Mouse (Mus musculus) CH12.LX (cell line): ENCODE measurements at regions not wholly inside any gene's neighbourhood (a gene's known extent, or its start where the extent isn't known, plus 50 kb on each side); places are given as distances from the start of the nearest gene placed in this dataset.
A peak's percentile ranks its signal among the peaks of the same experiment; 100 is the strongest.

ENCODE experiments used
- DNase-seq: peaks from one replicate; pipeline ENCODE4 v3.0.0-alpha.2; 2013; ENCODE audit errors: extremely low read depth
- H3K27ac ChIP-seq: 2 replicates; pipeline ENCODE4 v1.5.1; 2012; ENCODE audit warnings: low read depth, mild to moderate bottlenecking, control low read depth, moderate library complexity; ENCODE audit not compliant: insufficient read depth
- H3K27me3 ChIP-seq: replicated peaks from 2 replicates; pipeline ENCODE3; 2012; ENCODE audit warnings: inconsistent platforms
- H3K36me3 ChIP-seq, 2 experiments: replicated peaks in 1 of 2; 2 replicates each; pipeline versions ENCODE3 to v1.6.1; 2012; ENCODE audit warnings: inconsistent platforms in 1 of 2, low read length in 1 of 2, mild to moderate bottlenecking in 1 of 2, mixed read lengths in 1 of 2, moderate library complexity in 1 of 2; ENCODE audit not compliant: control insufficient read depth in 1 of 2, insufficient read depth in 1 of 2
- H3K4me1 ChIP-seq, 2 experiments: 2 replicates each; pipeline ENCODE4 v1.6.1; 2012; ENCODE audit warnings: inconsistent platforms in 1 of 2, moderate library complexity in 1 of 2; ENCODE audit not compliant: insufficient read depth in 2 of 2, control insufficient read depth in 1 of 2
- H3K4me2 ChIP-seq: 2 replicates; pipeline ENCODE4 v1.6.1; 2012; ENCODE audit warnings: low read depth, mild to moderate bottlenecking, control low read depth; ENCODE audit not compliant: poor library complexity, insufficient read depth, severe bottlenecking
- H3K4me3 ChIP-seq, 3 experiments: fragments of 150-350 bp in 1 of 3; sonication (generic) in 1 of 3; replicated peaks in 1 of 3; 2 replicates each; pipeline versions ENCODE3 to v1.5.1; 2011 to 2012; ENCODE audit warnings: low read depth in 2 of 3, low read length in 2 of 3, mild to moderate bottlenecking in 2 of 3, moderate library complexity in 2 of 3, control low read depth in 1 of 3, improper control_type of control experiment in 1 of 3, inconsistent platforms in 1 of 3, mixed read lengths in 1 of 3; ENCODE audit not compliant: poor library complexity in 1 of 3
- H3K79me2 ChIP-seq: replicated peaks from 2 replicates; pipeline ENCODE4 v1.6.1; 2012; ENCODE audit warnings: mild to moderate bottlenecking, moderate library complexity; ENCODE audit not compliant: control insufficient read depth, poor library complexity, insufficient read depth, severe bottlenecking; ENCODE audit errors: extremely low read depth
- H3K9ac ChIP-seq: 2 replicates; pipeline ENCODE4 v1.6.1; 2012; ENCODE audit warnings: low read depth, mild to moderate bottlenecking, control low read depth, moderate library complexity; ENCODE audit not compliant: insufficient read depth
- H3K9me3 ChIP-seq: replicated peaks from 2 replicates; pipeline ENCODE3; 2012; ENCODE audit warnings: low read length, inconsistent platforms, mixed read lengths
- CHD1 ChIP-seq: IDR thresholded peaks from 2 replicates; pipeline ENCODE4 v1.6.1; 2012; ENCODE audit warnings: low read depth, low read length, improper control_type of control experiment, inconsistent platforms
- CHD2 ChIP-seq: IDR thresholded peaks from 2 replicates; pipeline ENCODE4 v1.6.1; 2011; ENCODE audit warnings: low read length, improper control_type of control experiment
- CTCF ChIP-seq, 2 experiments: IDR thresholded peaks in 1 of 2; conservative IDR thresholded peaks in 1 of 2; 2 replicates each; pipeline ENCODE4 v1.5.1; 2011 to 2012; ENCODE audit warnings: low read depth in 2 of 2, low read length in 2 of 2, improper control_type of control experiment in 1 of 2, inconsistent platforms in 1 of 2, mild to moderate bottlenecking in 1 of 2, moderate library complexity in 1 of 2
- E2F4 ChIP-seq: IDR thresholded peaks from 2 replicates; pipeline ENCODE4 v1.6.1; 2011; ENCODE audit warnings: low read depth, low read length, improper control_type of control experiment; ENCODE audit not compliant: insufficient replicate concordance
- EP300 ChIP-seq: IDR thresholded peaks from 2 replicates; pipeline ENCODE4 v1.6.1; 2011; ENCODE audit warnings: low read length, improper control_type of control experiment
- ETS1 ChIP-seq: conservative IDR thresholded peaks from 2 replicates; pipeline ENCODE4 v1.6.1; 2012; ENCODE audit warnings: low read depth, mild to moderate bottlenecking, inconsistent platforms, low read length, improper control_type of control experiment, moderate library complexity
- HCFC1 ChIP-seq: IDR thresholded peaks from 2 replicates; pipeline ENCODE4 v1.6.1; 2012; ENCODE audit warnings: low read depth, mild to moderate bottlenecking, inconsistent platforms, low read length, improper control_type of control experiment
- IRF4 ChIP-seq: IDR thresholded peaks from 2 replicates; pipeline ENCODE4 v1.6.1; 2014; ENCODE audit warnings: low read depth, mild to moderate bottlenecking, inconsistent platforms, low read length, improper control_type of control experiment
- JUND ChIP-seq: conservative IDR thresholded peaks from 2 replicates; pipeline ENCODE4 v1.6.1; 2011; ENCODE audit warnings: low read depth, low read length, improper control_type of control experiment
- KAT2A ChIP-seq: IDR thresholded peaks from 2 replicates; pipeline ENCODE4 v1.6.1; 2012; ENCODE audit warnings: low read length, improper control_type of control experiment, inconsistent platforms; ENCODE audit not compliant: insufficient replicate concordance
- MAX ChIP-seq: IDR thresholded peaks from 2 replicates; pipeline ENCODE4 v1.6.1; 2011; ENCODE audit warnings: low read length, improper control_type of control experiment
- MEF2A ChIP-seq: IDR thresholded peaks from 2 replicates; pipeline ENCODE4 v1.6.1; 2014; ENCODE audit warnings: low read depth, mild to moderate bottlenecking, inconsistent platforms, low read length, improper control_type of control experiment, borderline replicate concordance
- MXI1 ChIP-seq: IDR thresholded peaks from 2 replicates; pipeline ENCODE4 v1.6.1; 2011; ENCODE audit warnings: mild to moderate bottlenecking, low read depth, low read length, improper control_type of control experiment
- POLR2A ChIP-seq: IDR thresholded peaks from 2 replicates; pipeline ENCODE4 v1.6.1; 2011; ENCODE audit warnings: low read depth, mild to moderate bottlenecking, improper control_type of control experiment, low read length
- RCOR1 ChIP-seq: conservative IDR thresholded peaks from 2 replicates; pipeline ENCODE4 v1.6.1; 2012; ENCODE audit warnings: low read depth, mild to moderate bottlenecking, inconsistent platforms, low read length, improper control_type of control experiment
- SIN3A ChIP-seq: IDR thresholded peaks from 2 replicates; pipeline ENCODE4 v1.6.1; 2012; ENCODE audit warnings: low read length, improper control_type of control experiment, inconsistent platforms
- SMC3 ChIP-seq: IDR thresholded peaks from 2 replicates; pipeline ENCODE4 v1.6.1; 2011; ENCODE audit warnings: low read depth, low read length, improper control_type of control experiment
- UBTF ChIP-seq: IDR thresholded peaks from 2 replicates; pipeline ENCODE4 v1.6.1; 2012; ENCODE audit warnings: low read depth, mild to moderate bottlenecking, inconsistent platforms, low read length, improper control_type of control experiment, moderate library complexity
- USF2 ChIP-seq: conservative IDR thresholded peaks from 2 replicates; pipeline ENCODE4 v1.6.1; 2011; ENCODE audit warnings: low read depth, low read length, improper control_type of control experiment
- ZKSCAN1 ChIP-seq: IDR thresholded peaks from 2 replicates; pipeline ENCODE4 v1.6.1; 2012; ENCODE audit warnings: low read depth, inconsistent platforms, low read length, improper control_type of control experiment, borderline replicate concordance
- dilution Hi-C: fragments of 300-500 bp; cut with MboI; formaldehyde crosslinking; loops from 2 replicates; pipeline ENCODE4 v1.14.3; 2020; ENCODE audit warnings: low sequenced_read_pairs; ENCODE audit not compliant: extremely low pct_unique_long_range_greater_than_20kb, extremely low pct_ligation_motif_present
- in situ Hi-C: fragments of 300-500 bp; cut with MboI; formaldehyde crosslinking; loops from 3 replicates; pipeline ENCODE4 v1.14.3; 2019; ENCODE audit warnings: low sequenced_read_pairs, low pct_ligation_motif_present, low pct_unique_long_range_greater_than_20kb, mixed read lengths

DNA sequence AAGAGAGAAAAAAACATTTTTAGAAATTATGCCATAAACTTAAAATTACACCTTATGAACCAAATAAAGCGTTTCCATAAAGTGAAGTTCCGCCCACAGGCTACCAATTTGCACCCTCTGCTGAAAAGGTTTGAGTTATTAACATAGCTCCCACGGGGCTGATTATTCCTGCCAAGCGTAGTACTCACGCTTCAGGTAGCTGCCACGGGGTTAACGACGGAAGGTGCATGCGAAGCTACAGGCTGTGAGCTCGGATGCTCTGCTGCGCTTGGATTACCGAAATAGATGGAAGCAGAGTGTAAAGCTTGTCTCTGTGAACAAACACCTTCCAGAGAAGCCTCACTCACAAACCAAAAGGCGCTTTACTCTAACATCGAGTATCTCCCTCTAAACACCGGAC lies 109.9 kb upstream of the Pard3b start:
- Histone ChIP-seq H3K9ac (no peak overlapping the region), H3K9me3 (no peaks in the 10 kb centered on the region), H3K36me3 (no peaks in the 10 kb centered on the region), H3K79me2 (no peaks in the 10 kb centered on the region), H3K4me3 (no peak overlapping the region), H3K27ac (no peak overlapping the region), H3K4me1 (peaks cover 0 to 8% of the 10 kb centered on the region in 2 experiments; a peak in 2 of 4 replicates), H3K27me3 (no peaks in the 10 kb centered on the region), H3K4me2 (no peak overlapping the region)
- dilution Hi-C loops (no loop called here), in situ Hi-C loops (no loop called here)
- TF ChIP-seq JUND (no peak), CHD2 (no peak), CTCF (conservative IDR thresholded peaks at IDR 0.05 in 1 of 2, IDR thresholded peaks at IDR 0.05 in 1 of 2; ENCODE audit: low read depth in 2 of 2, low read length in 2 of 2) (no peak), ETS1 (no peak), SMC3 (no peak), EP300 (no peak), CHD1 (no peak), USF2 (no peak), MXI1 (no peak), IRF4 (no peak), POLR2A (no peak), KAT2A (no peak), ZKSCAN1 (no peak), UBTF (no peak), MAX (no peak)
- DNase-seq = no peak

DNA sequence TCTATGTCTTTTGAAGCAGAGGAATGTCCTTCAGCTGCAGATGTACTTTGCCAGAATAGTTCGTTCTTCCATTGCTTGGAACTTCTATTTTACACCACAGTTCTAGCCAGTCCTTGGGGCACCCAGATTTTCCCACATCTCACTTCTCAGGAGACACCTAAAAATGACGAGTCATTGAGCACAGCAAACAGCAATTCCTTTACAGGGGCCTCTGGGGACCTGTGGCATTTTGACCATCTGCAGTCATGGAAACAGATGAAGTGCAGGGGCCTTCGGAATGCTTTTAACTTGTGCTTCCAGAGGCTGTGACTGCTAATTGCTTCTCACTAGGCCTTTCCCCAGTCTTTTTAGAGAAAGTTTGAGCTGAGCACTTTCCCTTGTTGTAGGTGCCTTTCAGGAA lies 108.5 kb upstream of the Pard3b start:
- no peak for TF ChIP-seq IRF4
- TF ChIP-seq HCFC1 = no peak
- no peak for TF ChIP-seq SIN3A
- no peak for TF ChIP-seq SMC3
- no peak for TF ChIP-seq RCOR1
- no peak for TF ChIP-seq E2F4
- no peak for TF ChIP-seq MEF2A
- Histone ChIP-seq H3K4me2 (no peak overlapping the region), H3K4me1 (peaks cover 0 to 8% of the 10 kb centered on the region in 2 experiments; a peak in 2 of 4 replicates), H3K9me3 (no peaks in the 10 kb centered on the region), H3K27me3 (no peaks in the 10 kb centered on the region), H3K27ac (no peak overlapping the region), H3K9ac (no peak overlapping the region), H3K79me2 (no peaks in the 10 kb centered on the region), H3K36me3 (no peaks in the 10 kb centered on the region), H3K4me3 (no peak overlapping the region)
- in situ Hi-C loops (no loop called here), dilution Hi-C loops (no loop called here)
- DNase-seq = peak; percentile 25
